Mouse (Mus musculus) heart, adult 2 months (tissue): ENCODE results near the gene Aprt.

Experiments used
- CTCF ChIP-seq: fragments of 200-600 bp; IDR thresholded peaks from 2 replicates; pipeline ENCODE4 v1.8.1; 2022; ENCODE audit warnings: antibody characterized with exemption, mild to moderate bottlenecking, moderate library complexity
- EP300 ChIP-seq: fragments of 200-500 bp; IDR thresholded peaks from 2 replicates; pipeline ENCODE4 v1.6.1; 2011; ENCODE audit warnings: low read depth, low read length, control low read depth; ENCODE audit not compliant: insufficient read depth
- POLR2A ChIP-seq: fragments of 200-500 bp; IDR thresholded peaks from 2 replicates; pipeline ENCODE4 v1.6.1; 2011; ENCODE audit warnings: mild to moderate bottlenecking, low read depth, low read length, control low read depth; ENCODE audit not compliant: insufficient read depth

DNA sequence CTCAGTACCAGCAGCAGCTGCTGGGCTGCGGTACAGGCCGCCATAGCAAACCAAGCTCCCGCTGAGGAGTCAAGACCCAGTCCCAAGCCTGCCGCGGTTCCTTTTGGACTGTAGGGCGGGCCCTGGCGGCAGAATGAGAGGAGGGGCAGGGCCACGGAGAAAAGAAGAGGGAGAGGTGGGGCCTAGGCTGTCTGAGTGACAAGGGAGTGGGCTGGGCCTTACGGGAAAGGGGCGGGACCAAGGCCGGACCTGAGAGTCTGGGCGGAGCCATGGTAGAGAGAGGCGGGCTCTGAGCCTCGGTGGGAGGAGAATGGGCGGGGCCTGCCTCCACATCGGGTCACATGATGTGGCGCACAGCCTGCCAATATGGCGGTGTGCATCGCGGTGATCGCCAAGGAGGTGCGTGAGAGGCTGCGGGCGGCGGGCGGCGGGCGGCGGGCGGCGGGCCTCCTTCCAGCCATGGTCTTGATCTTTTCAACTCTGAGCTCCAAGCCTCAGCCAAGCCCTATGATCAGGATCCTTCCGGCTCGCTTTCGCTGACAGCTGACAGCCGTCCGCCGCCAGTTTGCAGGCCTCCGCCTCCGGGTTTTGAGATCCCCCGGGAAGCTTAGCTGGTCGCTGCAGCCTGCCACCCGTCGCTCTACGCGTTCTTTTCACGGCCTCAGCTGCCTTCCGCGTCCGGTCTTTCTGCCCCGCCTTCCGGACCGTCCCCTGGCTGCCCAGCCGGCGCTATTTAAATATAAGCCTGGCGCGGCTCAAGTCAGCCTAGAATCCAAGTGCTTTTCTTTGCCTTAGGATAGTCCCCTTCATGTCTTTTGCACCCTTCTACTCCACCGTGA lies 34.8 kb upstream of the Aprt start, which contains the start of the genes Galns and Trappc2l:
- TF ChIP-seq CTCF (peak; percentile 61), POLR2A (peak; percentile 76), EP300 (no peak)
